Mouse (Mus musculus) G1E (cell line): ENCODE data around the gene Mfsd4b3. TPM values are rescaled to one million over a fixed set of nuclear protein-coding genes. Genes with fewer than 3 reads are reported as not detected.

Source experiments
- ATAC-seq: 2 replicates; pipeline ENCODE4 v1.8.0; 2016; ENCODE audit warnings: mild to moderate bottlenecking; ENCODE audit not compliant: insufficient number of reproducible peaks, poor library complexity, low FRiP score, severe bottlenecking; ENCODE audit errors: extremely low read depth
- DNase-seq: peaks from one replicate; pipeline ENCODE4 v3.0.0; 2012; ENCODE audit warnings: low spot score
- H3K27me3 ChIP-seq: 2 replicates; pipeline ENCODE4 v1.6.1; 2012; ENCODE audit warnings: mild to moderate bottlenecking, low read length, inconsistent platforms; ENCODE audit not compliant: insufficient read depth
- H3K36me3 ChIP-seq: replicated peaks from 2 replicates; pipeline ENCODE3; 2012; ENCODE audit warnings: mild to moderate bottlenecking, inconsistent platforms
- H3K4me1 ChIP-seq: 2 replicates; pipeline ENCODE4 v1.6.1; 2012; ENCODE audit warnings: low read depth, low read length, inconsistent platforms, mixed read lengths; ENCODE audit not compliant: insufficient read depth
- H3K4me3 ChIP-seq: 2 replicates; pipeline ENCODE4 v1.5.1; 2012; ENCODE audit warnings: low read depth, mild to moderate bottlenecking, inconsistent platforms, low read length, moderate library complexity, mixed read lengths
- H3K9me3 ChIP-seq: replicated peaks from 2 replicates; pipeline ENCODE4 v1.6.1; 2012; ENCODE audit warnings: inconsistent platforms
- CTCF ChIP-seq: IDR thresholded peaks from 2 replicates; pipeline ENCODE4 v1.5.1; 2012; ENCODE audit warnings: low read depth, low read length, inconsistent platforms, mixed read lengths
- GATA1 ChIP-seq: IDR thresholded peaks from 2 replicates; pipeline ENCODE4 v1.6.1; 2012; ENCODE audit warnings: borderline replicate concordance, low read length, inconsistent platforms, mixed read lengths
- GATA2 ChIP-seq: IDR thresholded peaks from 2 replicates; pipeline ENCODE4 v1.6.1; 2012; ENCODE audit warnings: low read depth, low read length, inconsistent platforms, borderline replicate concordance
- POLR2AphosphoS5 ChIP-seq: IDR thresholded peaks from 2 replicates; pipeline ENCODE4 v1.6.1; 2012; ENCODE audit warnings: low read depth, low read length, inconsistent platforms; ENCODE audit not compliant: insufficient replicate concordance
- TAL1 ChIP-seq: conservative IDR thresholded peaks from 2 replicates; pipeline ENCODE4 v1.6.1; 2012; ENCODE audit warnings: low read depth, low read length, inconsistent platforms, mixed read lengths
- polyA plus RNA-seq: library from polyadenylated mRNA; stranded (reverse); fragments of >175 nt; gene quantifications from 2 replicates; pipeline ENCODE4 v1.2.3, GENCODE M21; 2012
- total RNA-seq, 2 experiments: library from RNA; stranded (forward) in 1 of 2; stranded (reverse) in 1 of 2; fragments of 200-1000 nt in 1 of 2; fragments of >200 nt in 1 of 2; fragmentation: Nextera tagmentation in 1 of 2; gene quantifications; 2 replicates each; pipeline ENCODE4 v1.2.3; 2014 to 2017

Gene Mfsd4b3
- total and polyA plus RNA-seq, 3 experiments, result 0.16 TPM; not detected in 2

- Histone ChIP-seq H3K4me3 (no peak within 1 kb of the TSS), H3K9me3 (no peaks in the 10 kb centered on the region), H3K4me1 (peaks cover 29% of the 10 kb centered on the region), H3K27me3 (peaks cover 10% of the 10 kb centered on the region; the same call in 1 of the 2 replicates), H3K36me3 (no peaks in the 10 kb centered on the region)
- TF ChIP-seq POLR2AphosphoS5 (no peak), GATA1 (no peak), TAL1 (no peak), GATA2 (no peak), CTCF (no peak)
- DNase-seq (no peak), ATAC-seq (no peak)
Observed at GRCm38 (mm10) chr10:39986466-39986865, 26.5 kb upstream of the Mfsd4b3 start, which contains the start of gene Mfsd4b5. Gene Mfsd4b5 (minus strand): TSS chr10:39986646.

GRCm38 (mm10) chr10:39982604-39983003, 22.7 kb upstream of the Mfsd4b3 start:
- Histone ChIP-seq H3K4me1 (peaks cover 9% of the 10 kb centered on the region), H3K27me3 (peaks cover 10% of the 10 kb centered on the region; the same call in 1 of the 2 replicates), H3K4me3 (no peak overlapping the region), H3K9me3 (peaks cover 8% of the 10 kb centered on the region), H3K36me3 (no peaks in the 10 kb centered on the region)
- no peak for TF ChIP-seq GATA1
- TF ChIP-seq GATA2, result no peak
- no peak for TF ChIP-seq POLR2AphosphoS5
- ATAC-seq (no peak), DNase-seq (no peak)

- Histone ChIP-seq H3K27me3 (0 out of 2 replicates have a peak, but pooled peaks cover 4% of the 10 kb centered on the region), H3K4me3 (no peak overlapping the region), H3K9me3 (peaks cover 10% of the 10 kb centered on the region), H3K4me1 (no peaks in the 10 kb centered on the region), H3K36me3 (no peaks in the 10 kb centered on the region)
- DNase-seq (no peak), ATAC-seq (no peak)
- TF ChIP-seq TAL1 (no peak), POLR2AphosphoS5 (no peak), GATA2 (no peak), CTCF (no peak), GATA1 (no peak)
Observed at GRCm38 (mm10) chr10:39978231-39978630, 18.3 kb upstream of the Mfsd4b3 start.

GRCm38 (mm10) chr10:39977346-39977745, 17.4 kb upstream of the Mfsd4b3 start:
- no peak for ATAC-seq

GRCm38 (mm10) chr10:39975771-39976170, 15.8 kb upstream of the Mfsd4b3 start:
- Histone ChIP-seq H3K4me1 (no peaks in the 10 kb centered on the region), H3K4me3 (no peak overlapping the region), H3K36me3 (no peaks in the 10 kb centered on the region), H3K27me3 (0 out of 2 replicates have a peak, but pooled peaks cover 5% of the 10 kb centered on the region), H3K9me3 (peaks cover 10% of the 10 kb centered on the region)
- TF ChIP-seq TAL1, result no peak
- TF ChIP-seq POLR2AphosphoS5, result no peak
- no peak for TF ChIP-seq GATA2
- no peak for TF ChIP-seq CTCF
- TF ChIP-seq GATA1, result no peak
- no peak for ATAC-seq
- no peak for DNase-seq

More at GRCm38 (mm10) chr10:39977346-39977745, 17.4 kb upstream of the Mfsd4b3 start:
- H3K4me3 ChIP-seq, result no peak overlapping the region
- no peak for DNase-seq
- no peaks in the 10 kb centered on the region for H3K36me3 ChIP-seq
- no peak for TF ChIP-seq CTCF
- no peak for TF ChIP-seq TAL1
- no peak for TF ChIP-seq POLR2AphosphoS5
- TF ChIP-seq GATA1, result no peak
- 0 out of 2 replicates have a peak, but pooled peaks cover 4% of the 10 kb centered on the region for H3K27me3 ChIP-seq
- H3K4me1 ChIP-seq, result no peaks in the 10 kb centered on the region
- H3K9me3 ChIP-seq, result peaks cover 10% of the 10 kb centered on the region

GRCm38 (mm10) chr10:39974982-39975381, 15.0 kb upstream of the Mfsd4b3 start:
- peaks cover 10% of the 10 kb centered on the region for H3K9me3 ChIP-seq
- H3K36me3 ChIP-seq, result no peaks in the 10 kb centered on the region
- 0 out of 2 replicates have a peak, but pooled peaks cover 5% of the 10 kb centered on the region for H3K27me3 ChIP-seq
- no peak for TF ChIP-seq GATA2
- TF ChIP-seq POLR2AphosphoS5, result no peak
- TF ChIP-seq GATA1, result no peak
- TF ChIP-seq TAL1, result no peak
- no peak for TF ChIP-seq CTCF
- DNase-seq, result no peak
- no peak for ATAC-seq
- H3K4me1 ChIP-seq, result no peaks in the 10 kb centered on the region
- H3K4me3 ChIP-seq, result no peak overlapping the region

GRCm38 (mm10) chr10:39967512-39967911, 7.6 kb upstream of the Mfsd4b3 start:
- Histone ChIP-seq H3K36me3 (no peaks in the 10 kb centered on the region), H3K9me3 (peaks cover 3% of the 10 kb centered on the region; the same call in 1 of the 2 replicates)

More at GRCm38 (mm10) chr10:39967512-39967911, 7.6 kb upstream of the Mfsd4b3 start:
- no peak overlapping the region for H3K4me3 ChIP-seq
- no peaks in the 10 kb centered on the region for H3K4me1 ChIP-seq
- no peak for ATAC-seq
- peaks cover 7% of the 10 kb centered on the region for H3K27me3 ChIP-seq
- TF ChIP-seq GATA2, result no peak
- TF ChIP-seq TAL1, result no peak
- TF ChIP-seq CTCF, result no peak
- no peak for TF ChIP-seq POLR2AphosphoS5
- no peak for TF ChIP-seq GATA1
- no peak for DNase-seq
